Mouse (Mus musculus) heart, adult 18-20 months (tissue): ENCODE measurements around the gene 1700001P01Rik. TPM values are rescaled to one million over a fixed set of nuclear protein-coding genes. Genes with fewer than 3 reads are reported as not detected.

Experiments used
- DNase-seq, 2 experiments: peaks; one replicate each; pipeline ENCODE4 v3.0.0; 2021 to 2022; ENCODE audit warnings: mixed read lengths in 1 of 2
- long read RNA-seq, 2 experiments: library from polyadenylated mRNA; stranded (forward); transcript quantifications; one replicate each; pipeline ENCODE4 v2.0.0; 2021
- total RNA-seq, 2 experiments: library from RNA; stranded (reverse); gene quantifications; 2 replicates each; pipeline ENCODE4 v1.2.3; 2021

1700001P01Rik gene
- not detected for total RNA-seq
- long read RNA-seq, experiment 1: 0 reads
- long read RNA-seq, experiment 2: 0 reads

GRCm38 (mm10) chr11:97775808-97776496 is at the start of gene 1700001P01Rik:
Gene 1700001P01Rik, minus strand, starts transcription at chr11:97775918.
- no peak for DNase-seq

- DNase-seq: no peak
Measured at GRCm38 (mm10) chr11:97825295-97825694, 49.6 kb upstream of the 1700001P01Rik start.

GRCm38 (mm10) chr11:97824895-97825294 is 49.2 kb upstream of the 1700001P01Rik start:
- DNase-seq: no peak

- no peak for DNase-seq
Measured at GRCm38 (mm10) chr11:97824168-97824567, 48.5 kb upstream of the 1700001P01Rik start.

GRCm38 (mm10) chr11:97822840-97823603 is 47.3 kb upstream of the 1700001P01Rik start:
- peak in 1 of 2 experiments; percentile 66 for DNase-seq

GRCm38 (mm10) chr11:97821401-97822064 is 45.8 kb upstream of the 1700001P01Rik start:
- no peak for DNase-seq

- DNase-seq: peak; percentile 82 to 89
Measured at GRCm38 (mm10) chr11:97820840-97821239, 45.1 kb upstream of the 1700001P01Rik start.

GRCm38 (mm10) chr11:97819923-97820322 is 44.2 kb upstream of the 1700001P01Rik start:
- peak in 1 of 2 experiments; percentile 78 for DNase-seq

- no peak for DNase-seq
Measured at GRCm38 (mm10) chr11:97819102-97819501, 43.4 kb upstream of the 1700001P01Rik start.

- no peak for DNase-seq
Measured at GRCm38 (mm10) chr11:97818571-97818970, 42.9 kb upstream of the 1700001P01Rik start.

GRCm38 (mm10) chr11:97818003-97818402 is 42.3 kb upstream of the 1700001P01Rik start:
- no peak for DNase-seq

GRCm38 (mm10) chr11:97817379-97817778 is 41.7 kb upstream of the 1700001P01Rik start:
- no peak for DNase-seq

GRCm38 (mm10) chr11:97816916-97817315 is 41.2 kb upstream of the 1700001P01Rik start:
- DNase-seq: no peak

- DNase-seq: no peak
Measured at GRCm38 (mm10) chr11:97816176-97816575, 40.5 kb upstream of the 1700001P01Rik start.

- no peak for DNase-seq
Measured at GRCm38 (mm10) chr11:97815736-97816135, 40.0 kb upstream of the 1700001P01Rik start.

- DNase-seq: no peak
Measured at GRCm38 (mm10) chr11:97813746-97814515, 38.2 kb upstream of the 1700001P01Rik start.

- no peak for DNase-seq
Measured at GRCm38 (mm10) chr11:97813085-97813484, 37.4 kb upstream of the 1700001P01Rik start.

- DNase-seq: no peak
Measured at GRCm38 (mm10) chr11:97812491-97812921, 36.8 kb upstream of the 1700001P01Rik start.

- DNase-seq: no peak
Measured at GRCm38 (mm10) chr11:97811569-97812362, 36.0 kb upstream of the 1700001P01Rik start.

GRCm38 (mm10) chr11:97810970-97811369 is 35.3 kb upstream of the 1700001P01Rik start:
- DNase-seq: no peak

- no peak for DNase-seq
Measured at GRCm38 (mm10) chr11:97810356-97810755, 34.6 kb upstream of the 1700001P01Rik start.
